14 mouse cellular contexts compared by ENCODE assay signal in the genomic region with DNA sequence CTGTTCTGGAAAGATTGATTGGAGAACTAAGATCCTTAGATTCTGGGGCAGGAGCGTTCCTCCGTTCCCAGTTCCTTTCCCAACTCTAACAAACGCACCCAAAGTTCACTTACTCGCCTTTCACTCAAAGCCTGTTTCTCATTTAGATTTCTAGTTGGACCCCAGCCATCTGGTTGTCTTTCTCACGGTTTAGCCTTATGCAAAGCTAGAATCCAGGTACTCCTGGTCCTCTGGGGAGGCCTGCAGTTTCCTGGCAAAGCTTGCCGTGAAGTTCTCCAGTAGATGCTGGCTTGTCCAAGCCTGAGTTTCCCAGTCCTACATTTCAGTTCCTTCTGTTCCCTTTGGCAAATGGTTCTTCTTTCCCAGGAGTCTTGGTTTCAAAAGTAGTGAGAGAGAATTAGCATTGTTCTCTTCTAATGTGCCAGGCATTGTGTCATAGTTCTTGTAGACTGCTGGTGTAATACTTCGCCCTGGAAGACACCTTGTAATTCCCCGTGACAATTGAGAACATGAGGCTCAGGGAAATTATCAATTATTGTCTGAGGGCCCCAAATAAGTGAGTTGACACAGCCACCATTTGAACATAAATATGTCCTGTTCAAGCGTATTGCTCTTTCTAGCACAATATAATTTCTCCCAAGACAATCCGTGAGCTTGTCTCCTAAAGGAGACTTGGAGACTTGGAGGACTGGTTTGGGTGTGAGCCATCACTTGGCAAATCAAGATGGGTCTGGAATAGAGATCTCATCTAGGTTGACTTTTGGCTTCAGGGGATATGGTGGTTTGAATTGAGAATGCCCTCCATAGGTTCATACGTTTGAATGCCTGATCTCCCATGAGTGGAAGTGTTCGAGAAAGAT.
"Had no signal": no experiment of that assay in that cellular context is flagged by ENCODE, and none has a peak within 500 bp of the region (broad histone marks: within the 10 kb centered on the region; RNA-seq: fewer than 3 reads in every experiment).

No protein-coding gene starts in this region.

- H3K27me3 ChIP-seq: kidney, embryonic 15.5 days; midbrain, embryonic 13.5 days; neural tube, embryonic 12.5 days had no signal

- H3K4me1 ChIP-seq: kidney, embryonic 15.5 days; midbrain, embryonic 13.5 days; neural tube, embryonic 12.5 days had no signal

- H3K36me3 ChIP-seq: kidney, embryonic 15.5 days; midbrain, embryonic 13.5 days; neural tube, embryonic 12.5 days had no signal

- DNase-seq: kidney, adult 2 months; kidney, postnatal 14 days; lung, adult 18-20 months; retina, postnatal 1 day; right cerebral cortex, postnatal 4 days; spleen, adult 18-20 months; thymus, adult 2 months; thymus, postnatal 25 days had no signal

- ATAC-seq: midbrain, embryonic 13.5 days had no signal

- H3K9me3 ChIP-seq: kidney, embryonic 15.5 days; midbrain, embryonic 13.5 days; neural tube, embryonic 12.5 days had no signal

- H3K9ac ChIP-seq: kidney, embryonic 15.5 days; liver, embryonic 14.5 days; midbrain, embryonic 13.5 days; neural tube, embryonic 12.5 days had no signal

- H3K27ac ChIP-seq: kidney, embryonic 15.5 days; left cerebral cortex, adult 2 months; liver, embryonic 14.5 days; midbrain, embryonic 13.5 days; neural tube, embryonic 12.5 days had no signal

- H3K4me2 ChIP-seq: kidney, embryonic 15.5 days; midbrain, embryonic 13.5 days; neural tube, embryonic 12.5 days had no signal

- H3K4me3 ChIP-seq: kidney, embryonic 15.5 days; left cerebral cortex, adult 2 months; midbrain, embryonic 13.5 days; myocyte; neural tube, embryonic 12.5 days had no signal
